Mouse (Mus musculus) liver, embryonic 14.5 days (tissue): Measurements from ENCODE around the gene Ppil6. TPM values are rescaled to one million over a fixed set of nuclear protein-coding genes. Genes with fewer than 3 reads are reported as not detected.

Source experiments
- ATAC-seq: fragments of 200-750 bp; cut with Nextera tagmentation; 2 replicates; pipeline ENCODE4 v1.8.0; 2017; ENCODE audit warnings: moderate number of reproducible peaks, mild to moderate bottlenecking, moderate library complexity; ENCODE audit not compliant: insufficient read depth
- DNase-seq, 3 experiments: peaks; one replicate each; pipeline ENCODE4 v3.0.0-alpha.2; 2012 to 2013; ENCODE audit warnings: low read depth in 3 of 3, low spot score in 3 of 3
- H3K27ac ChIP-seq: fragments of 300-500 bp; sonication (generic); 2 replicates; pipeline ENCODE4 v1.5.1; 2014; ENCODE audit warnings: moderate library complexity, mild to moderate bottlenecking, control low read depth, inconsistent platforms
- H3K27me3 ChIP-seq: fragments of 300-500 bp; sonication (generic); 2 replicates; pipeline ENCODE4 v1.6.1; 2014; ENCODE audit warnings: mild to moderate bottlenecking, low read length, moderate library complexity; ENCODE audit not compliant: control insufficient read depth, insufficient read depth
- H3K36me3 ChIP-seq: fragments of 300-500 bp; sonication (generic); replicated peaks from 2 replicates; pipeline ENCODE4 v1.6.1; 2014; ENCODE audit warnings: low read depth; ENCODE audit not compliant: control insufficient read depth, insufficient read depth
- H3K4me1 ChIP-seq, 2 experiments: fragments of 200-500 bp in 1 of 2; fragments of 300-500 bp in 1 of 2; sonication (generic) in 1 of 2; replicated peaks; 2 replicates each; pipeline ENCODE4 v1.6.1; 2012 to 2014; ENCODE audit warnings: antibody characterized with exemption in 1 of 2, inconsistent platforms in 1 of 2, low read length in 1 of 2; ENCODE audit not compliant: control insufficient read depth in 2 of 2, insufficient read depth in 2 of 2
- H3K4me2 ChIP-seq: fragments of 300-500 bp; sonication (generic); 2 replicates; pipeline ENCODE4 v1.6.1; 2014; ENCODE audit warnings: low read depth, mild to moderate bottlenecking, control low read depth, moderate library complexity
- H3K4me3 ChIP-seq, 2 experiments: fragments of 200-500 bp in 1 of 2; fragments of 300-500 bp in 1 of 2; sonication (generic) in 1 of 2; 2 replicates each; pipeline ENCODE4 v1.5.1; 2012 to 2014; ENCODE audit warnings: low read depth in 2 of 2, low read length in 2 of 2, mild to moderate bottlenecking in 2 of 2, control low read depth in 1 of 2, inconsistent platforms in 1 of 2, moderate library complexity in 1 of 2; ENCODE audit not compliant: insufficient read depth in 1 of 2
- H3K9ac ChIP-seq: fragments of 300-500 bp; sonication (generic); replicated peaks from 2 replicates; pipeline ENCODE4 v1.6.1; 2014; ENCODE audit warnings: mild to moderate bottlenecking, control low read depth, moderate library complexity
- H3K9me3 ChIP-seq: fragments of 300-500 bp; sonication (generic); 2 replicates; pipeline ENCODE4 v1.6.1; 2016; ENCODE audit warnings: low read length, mixed read lengths; ENCODE audit not compliant: control insufficient read depth
- CTCF ChIP-seq: IDR thresholded peaks from 2 replicates; pipeline ENCODE4 v1.5.1; 2016; ENCODE audit warnings: antibody characterized with exemption, low read depth, control low read depth
- EP300 ChIP-seq: IDR thresholded peaks from 2 replicates; pipeline ENCODE4 v1.6.1; 2016; ENCODE audit warnings: antibody characterized with exemption, low read depth
- WGBS: fragments of 180-500 bp; shearing (Covaris S2); extraction: QIAGEN DNeasy Blood & Tissue Kit; methylation state at CpG from one replicate; pipeline ENCODE4 v1.1.7; 2014; ENCODE audit not compliant: insufficient replicate concordance; 5-methylcytosine and 5-hydroxymethylcytosine counted together
- polyA plus RNA-seq, 2 experiments: library from polyadenylated mRNA; depleted of rRNA in 1 of 2; stranded (reverse) in 1 of 2; unstranded in 1 of 2; fragments of >200 nt; fragmentation: Nextera tagmentation in 1 of 2; extraction: Ambion mirVana in 1 of 2; gene quantifications; 2 replicates each; pipeline versions ENCODE4 v1.2.1 to v1.2.3; 2012 to 2014

Ppil6 gene
- polyA plus RNA-seq, 2 experiments, result not detected

GRCm38 (mm10) chr10:41450780-41451522, 39.3 kb upstream of the Ppil6 start:
- Histone ChIP-seq H3K4me1 (peaks cover 8 to 18% of the 10 kb centered on the region in 2 experiments), H3K9me3 (no peaks in the 10 kb centered on the region), H3K9ac (peak overlapping the region; percentile 95), H3K27me3 (no peaks in the 10 kb centered on the region), H3K36me3 (peaks cover 3% of the 10 kb centered on the region; the same call in 1 of the 2 replicates), H3K4me2 (peak overlapping the region; percentile 80), H3K4me3 (peak overlapping the region; percentile 89 to 92), H3K27ac (no peak overlapping the region; the same call in 1 of the 2 replicates)
- no peak for ATAC-seq
- WGBS, result 46% methylated on average over 18 of the region's 18 CpGs
- TF ChIP-seq CTCF (no peak), EP300 (no peak)
- no peak for DNase-seq

DNA sequence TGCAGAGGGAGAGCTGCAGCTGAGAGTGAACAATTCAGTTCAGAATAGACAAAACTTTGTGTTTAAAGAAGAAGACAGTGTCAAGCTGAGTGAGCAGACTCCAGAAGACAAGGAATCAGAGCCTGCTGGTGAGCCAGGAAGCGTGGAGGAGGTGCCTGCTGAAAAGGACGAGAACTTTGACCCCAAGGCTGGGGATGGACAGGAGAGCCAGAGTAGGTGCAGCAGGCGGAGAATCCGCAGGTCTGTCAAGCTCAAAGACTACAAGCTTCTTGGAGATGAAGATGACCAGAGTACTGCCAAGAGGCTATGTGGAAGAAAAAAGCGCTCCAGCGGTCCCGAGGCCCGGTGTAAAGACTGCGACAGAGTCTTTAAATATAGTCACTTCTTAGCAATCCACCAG, 38.6 kb upstream of the Ppil6 start:
- no peak for DNase-seq
- no peak overlapping the region for H3K4me3 ChIP-seq
- ATAC-seq, result no peak
- peaks cover 8 to 24% of the 10 kb centered on the region in 2 experiments for H3K4me1 ChIP-seq
- TF ChIP-seq CTCF (no peak), EP300 (no peak)
- no peaks in the 10 kb centered on the region for H3K9me3 ChIP-seq
- no peak overlapping the region for H3K27ac ChIP-seq
- H3K36me3 ChIP-seq, result peaks cover 3% of the 10 kb centered on the region; the same call in 1 of the 2 replicates
- H3K9ac ChIP-seq, result no peak overlapping the region
- peak overlapping the region; percentile 13; the same call in 1 of the 2 replicates for H3K4me2 ChIP-seq
- no peaks in the 10 kb centered on the region for H3K27me3 ChIP-seq
- WGBS, result 88% methylated on average over 9 of the region's 9 CpGs

DNA sequence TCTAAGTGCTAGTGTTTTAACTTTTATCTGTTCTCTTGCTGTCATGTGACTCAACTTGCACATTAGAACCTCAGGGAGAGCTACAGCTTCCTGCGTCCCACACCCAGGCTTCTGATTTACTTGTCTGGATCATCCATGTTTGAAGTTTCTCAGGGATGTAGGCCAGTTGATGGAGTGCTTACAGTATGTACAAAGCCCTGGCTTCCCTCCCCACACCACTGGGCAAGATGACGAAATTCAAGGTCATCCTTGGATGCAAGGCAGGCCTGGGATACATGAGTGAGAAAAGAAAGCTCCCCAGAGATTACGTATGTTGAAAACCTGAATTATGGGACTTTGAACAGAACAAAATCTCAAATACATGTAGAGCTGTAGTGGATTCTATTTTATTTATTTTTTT, 37.4 kb upstream of the Ppil6 start:
- no peaks in the 10 kb centered on the region for H3K9me3 ChIP-seq
- TF ChIP-seq EP300, result no peak
- no peak overlapping the region for H3K9ac ChIP-seq
- peaks cover 8 to 24% of the 10 kb centered on the region in 2 experiments for H3K4me1 ChIP-seq
- 81% methylated on average over 3 of the region's 3 CpGs for WGBS
- no peak overlapping the region for H3K4me2 ChIP-seq
- ATAC-seq (no peak), DNase-seq (no peak)
- H3K36me3 ChIP-seq, result peaks cover 3% of the 10 kb centered on the region; the same call in 1 of the 2 replicates
- H3K27ac ChIP-seq, result no peak overlapping the region
- no peaks in the 10 kb centered on the region for H3K27me3 ChIP-seq
- H3K4me3 ChIP-seq, result no peak overlapping the region

DNA sequence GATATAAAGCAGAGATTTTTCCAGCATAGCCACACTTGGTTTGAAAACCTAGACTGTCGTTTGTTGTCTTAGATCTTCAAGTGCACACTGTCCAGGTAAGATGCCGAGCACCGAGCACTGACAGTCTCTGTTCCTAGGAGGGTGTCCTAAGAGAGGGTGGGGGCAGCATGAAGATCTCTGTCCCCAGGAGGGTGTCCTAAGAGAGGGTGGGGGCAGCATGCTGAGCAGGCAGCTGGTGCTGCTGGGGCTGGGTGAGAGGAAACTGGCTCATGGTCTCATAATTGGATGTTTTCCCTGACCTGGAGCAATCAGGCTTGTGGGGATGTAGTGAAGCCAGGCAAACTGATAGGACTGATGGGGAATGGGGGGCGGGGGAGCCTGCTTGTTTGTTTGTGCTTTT, 30.2 kb upstream of the Ppil6 start:
- no peak for TF ChIP-seq EP300
- TF ChIP-seq CTCF, result no peak
- no peak overlapping the region for H3K4me2 ChIP-seq
- H3K27me3 ChIP-seq, result no peaks in the 10 kb centered on the region
- 72% methylated on average over 4 of the region's 4 CpGs for WGBS
- H3K4me3 ChIP-seq, result no peak overlapping the region
- H3K9ac ChIP-seq, result no peak overlapping the region
- H3K9me3 ChIP-seq, result no peaks in the 10 kb centered on the region
- DNase-seq (no peak), ATAC-seq (no peak)
- no peaks in the 10 kb centered on the region; the same call in 1 of the 2 replicates for H3K36me3 ChIP-seq
- H3K4me1 ChIP-seq, result peaks cover 0 to 5% of the 10 kb centered on the region in 2 experiments; a peak in 2 of 4 replicates
- H3K27ac ChIP-seq, result no peak overlapping the region

DNA sequence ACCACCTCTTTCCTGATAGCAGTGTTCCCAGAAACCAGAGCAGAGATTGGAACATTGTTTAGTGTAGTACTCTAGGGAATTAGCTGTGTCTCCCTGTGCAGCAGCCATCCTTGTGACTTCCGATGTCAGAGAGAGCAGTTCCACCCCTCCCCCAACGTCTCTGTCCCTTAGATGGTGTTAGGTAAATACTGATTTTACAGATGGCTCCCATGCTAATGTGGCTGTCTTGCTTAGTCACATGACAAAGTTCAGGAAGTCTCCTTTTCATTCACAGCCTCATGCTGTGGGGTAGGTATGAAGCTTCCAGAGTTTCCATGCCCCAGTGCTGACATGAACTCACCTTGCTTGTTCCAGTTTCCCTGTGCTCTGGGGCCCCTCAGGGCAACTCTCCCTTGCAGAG, 29.7 kb upstream of the Ppil6 start:
- ATAC-seq, result no peak
- Histone ChIP-seq H3K36me3 (no peaks in the 10 kb centered on the region; the same call in 1 of the 2 replicates), H3K4me3 (no peak overlapping the region), H3K9ac (no peak overlapping the region), H3K27me3 (no peaks in the 10 kb centered on the region), H3K27ac (no peak overlapping the region), H3K4me2 (no peak overlapping the region), H3K4me1 (peaks cover 0 to 5% of the 10 kb centered on the region in 2 experiments; a peak in 2 of 4 replicates), H3K9me3 (no peaks in the 10 kb centered on the region)
- TF ChIP-seq EP300, result no peak
- no peak for TF ChIP-seq CTCF
- WGBS, result 42% methylated on average over 2 of the region's 2 CpGs
- no peak for DNase-seq
